Mouse (Mus musculus) forebrain, embryonic 11.5 days (tissue): Measurements from ENCODE around the gene Tle3. TPM values are rescaled to one million over a fixed set of nuclear protein-coding genes. Genes with fewer than 3 reads are reported as not detected.

Experiments
- ATAC-seq: fragments of 200-750 bp; cut with Nextera tagmentation; replicated peaks from 2 replicates; pipeline ENCODE4 v1.8.0; 2017; ENCODE audit warnings: moderate TSS enrichment; ENCODE audit not compliant: low FRiP score
- DNase-seq: peaks from one replicate; pipeline ENCODE4 v3.0.0-alpha.2; 2017; ENCODE audit warnings: low spot score
- H3K27ac ChIP-seq: fragments of 300-500 bp; sonication (generic); 2 replicates; pipeline ENCODE4 v1.5.1; 2014; ENCODE audit warnings: low read depth, low read length
- H3K27me3 ChIP-seq: fragments of 300-500 bp; sonication (generic); 2 replicates; pipeline ENCODE4 v1.6.1; 2014; ENCODE audit warnings: mild to moderate bottlenecking, low read length, mixed read lengths; ENCODE audit not compliant: control insufficient read depth, insufficient read depth
- H3K36me3 ChIP-seq: fragments of 300-500 bp; sonication (generic); 2 replicates; pipeline ENCODE4 v1.6.1; 2014; ENCODE audit warnings: mild to moderate bottlenecking, low read length, moderate library complexity, mixed read lengths; ENCODE audit not compliant: control insufficient read depth, insufficient read depth
- H3K4me1 ChIP-seq: fragments of 300-500 bp; sonication (generic); replicated peaks from 2 replicates; pipeline ENCODE4 v1.6.1; 2014; ENCODE audit warnings: low read length, mixed read lengths; ENCODE audit not compliant: control insufficient read depth, insufficient read depth
- H3K4me2 ChIP-seq: fragments of 300-500 bp; sonication (generic); 2 replicates; pipeline ENCODE4 v1.6.1; 2014; ENCODE audit warnings: low read depth, mild to moderate bottlenecking, low read length, moderate library complexity, mixed read lengths; ENCODE audit not compliant: severe bottlenecking
- H3K4me3 ChIP-seq: fragments of 300-500 bp; sonication (generic); 2 replicates; pipeline ENCODE4 v1.5.1; 2014; ENCODE audit warnings: low read depth, low read length
- H3K9ac ChIP-seq: fragments of 300-500 bp; sonication (generic); 2 replicates; pipeline ENCODE4 v1.6.1; 2014; ENCODE audit warnings: low read length
- H3K9me3 ChIP-seq: fragments of 300-500 bp; sonication (generic); 2 replicates; pipeline ENCODE4 v1.6.1; 2016; ENCODE audit warnings: low read length, mixed read lengths; ENCODE audit not compliant: control insufficient read depth
- WGBS: fragments of 180-500 bp; shearing (Covaris S2); extraction: QIAGEN DNeasy Blood & Tissue Kit; methylation state at CpG from one replicate; pipeline ENCODE4 v1.1.7; 2014; 5-methylcytosine and 5-hydroxymethylcytosine counted together
- polyA plus RNA-seq: library from polyadenylated mRNA; unstranded; fragments of >200 nt; fragmentation: Nextera tagmentation; extraction: Ambion mirVana; gene quantifications from 2 replicates; pipeline ENCODE4 v1.2.1, GENCODE M21; 2014

Gene Tle3
- polyA plus RNA-seq, 1 experiment from 2014 or later, result 58.2 TPM

- H3K9me3 ChIP-seq, result no peaks in the 10 kb centered on the region
- no peak overlapping the region for H3K27ac ChIP-seq
- no peaks in the 10 kb centered on the region; the same call in 1 of the 2 replicates for H3K27me3 ChIP-seq
- 88% methylated on average over 9 of the region's 9 CpGs for WGBS
- H3K9ac ChIP-seq, result no peak overlapping the region
- ATAC-seq (no peak), DNase-seq (no peak)
- no peak overlapping the region for H3K4me3 ChIP-seq
- no peaks in the 10 kb centered on the region for H3K36me3 ChIP-seq
- peaks cover 8% of the 10 kb centered on the region; the same call in 1 of the 2 replicates for H3K4me1 ChIP-seq
- H3K4me2 ChIP-seq, result no peak overlapping the region
These were observed 41.4 kb upstream of the Tle3 start for GRCm38 (mm10) chr9:61330747-61331146.

- 92% methylated on average over 7 of the region's 7 CpGs for WGBS
- Histone ChIP-seq H3K9ac (no peak overlapping the region), H3K36me3 (no peaks in the 10 kb centered on the region), H3K4me1 (peaks cover 4% of the 10 kb centered on the region; the same call in 1 of the 2 replicates), H3K4me3 (no peak overlapping the region), H3K27me3 (no peaks in the 10 kb centered on the region), H3K4me2 (no peak overlapping the region), H3K9me3 (no peaks in the 10 kb centered on the region), H3K27ac (no peak overlapping the region)
- ATAC-seq (no peak), DNase-seq (no peak)
These were observed 39.8 kb upstream of the Tle3 start for GRCm38 (mm10) chr9:61332226-61332936.

- H3K4me1 ChIP-seq, result peaks cover 5% of the 10 kb centered on the region; the same call in 1 of the 2 replicates
These were observed 36.0 kb upstream of the Tle3 start for GRCm38 (mm10) chr9:61336179-61336578.

GRCm38 (mm10) chr9:61336591-61337587, 35.3 kb upstream of the Tle3 start:
- H3K27me3 ChIP-seq, result peaks cover 8% of the 10 kb centered on the region; the same call in 1 of the 2 replicates
- whole genome bisulfite sequencing, result 43% methylated on average over 17 of the region's 17 CpGs
- no peak overlapping the region for H3K9ac ChIP-seq
- peaks cover 5% of the 10 kb centered on the region; the same call in 1 of the 2 replicates for H3K4me1 ChIP-seq
- H3K4me2 ChIP-seq, result no peak overlapping the region
- ATAC-seq (no peak), DNase-seq (no peak)
- H3K36me3 ChIP-seq, result no peaks in the 10 kb centered on the region
- H3K4me3 ChIP-seq, result no peak overlapping the region
- no peaks in the 10 kb centered on the region for H3K9me3 ChIP-seq
- H3K27ac ChIP-seq, result no peak overlapping the region

More at GRCm38 (mm10) chr9:61336179-61336578, 36.0 kb upstream of the Tle3 start:
- no peak for ATAC-seq
- Histone ChIP-seq H3K27ac (no peak overlapping the region), H3K36me3 (no peaks in the 10 kb centered on the region), H3K9ac (no peak overlapping the region), H3K4me3 (no peak overlapping the region), H3K9me3 (no peaks in the 10 kb centered on the region), H3K27me3 (peaks cover 8% of the 10 kb centered on the region; the same call in 1 of the 2 replicates), H3K4me2 (no peak overlapping the region)
- DNase-seq, result no peak

DNA sequence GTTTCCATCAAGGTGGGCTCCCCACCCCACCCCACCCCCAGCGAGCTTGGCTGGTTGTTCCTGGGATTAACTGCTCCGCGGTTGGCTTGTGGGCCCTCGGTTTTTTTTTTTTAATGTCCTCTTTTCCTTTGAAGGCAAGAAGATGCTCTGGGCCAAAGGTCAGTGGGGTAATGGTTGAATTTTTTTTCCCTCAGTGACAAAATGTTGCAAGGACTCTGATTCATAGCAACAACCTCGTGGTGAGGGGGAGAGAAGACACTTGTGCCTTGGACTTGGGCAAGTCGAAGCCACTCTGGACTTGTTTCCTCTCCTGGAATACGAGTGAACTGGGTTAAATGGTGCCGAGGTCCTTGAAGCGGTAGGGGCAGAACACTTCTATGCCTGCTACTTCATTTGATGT, 34.5 kb upstream of the Tle3 start:
- no peak overlapping the region for H3K9ac ChIP-seq
- H3K9me3 ChIP-seq, result no peaks in the 10 kb centered on the region
- no peak for ATAC-seq
- H3K27ac ChIP-seq, result no peak overlapping the region
- 26% methylated on average over 9 of the region's 9 CpGs for WGBS
- H3K36me3 ChIP-seq, result no peaks in the 10 kb centered on the region
- no peak overlapping the region for H3K4me2 ChIP-seq
- no peak for DNase-seq
- H3K4me3 ChIP-seq, result no peak overlapping the region
- peaks cover 8% of the 10 kb centered on the region; the same call in 1 of the 2 replicates for H3K27me3 ChIP-seq
- H3K4me1 ChIP-seq, result peaks cover 5% of the 10 kb centered on the region; the same call in 1 of the 2 replicates

DNA sequence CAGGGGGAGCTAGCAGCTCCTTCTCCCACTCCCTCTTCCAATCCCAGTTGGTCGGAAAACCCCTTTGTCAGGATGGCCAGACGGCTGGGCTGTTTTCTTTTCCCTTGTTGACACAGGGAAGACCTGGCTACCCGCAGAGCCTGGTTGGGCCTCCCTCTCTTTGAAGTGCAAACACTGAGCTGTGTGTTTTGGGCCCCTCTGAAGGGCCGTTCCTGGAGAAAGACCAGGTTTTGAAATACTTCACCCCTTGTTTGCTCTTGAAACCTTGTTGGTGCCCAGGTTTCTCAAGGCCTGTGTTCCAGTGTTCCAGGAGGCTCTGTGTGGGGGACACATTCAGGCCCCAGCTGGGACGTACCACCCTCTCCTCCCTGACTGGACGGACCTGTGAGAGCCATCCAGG, 32.9 kb upstream of the Tle3 start:
- no peak overlapping the region for H3K27ac ChIP-seq
- peaks cover 5% of the 10 kb centered on the region; the same call in 1 of the 2 replicates for H3K4me1 ChIP-seq
- DNase-seq (no peak), ATAC-seq (no peak)
- no peak overlapping the region for H3K9ac ChIP-seq
- H3K9me3 ChIP-seq, result no peaks in the 10 kb centered on the region
- 18% methylated on average over 6 of the region's 6 CpGs for WGBS
- H3K36me3 ChIP-seq, result no peaks in the 10 kb centered on the region
- H3K4me3 ChIP-seq, result no peak overlapping the region
- peaks cover 8% of the 10 kb centered on the region; the same call in 1 of the 2 replicates for H3K27me3 ChIP-seq
- no peak overlapping the region for H3K4me2 ChIP-seq

DNA sequence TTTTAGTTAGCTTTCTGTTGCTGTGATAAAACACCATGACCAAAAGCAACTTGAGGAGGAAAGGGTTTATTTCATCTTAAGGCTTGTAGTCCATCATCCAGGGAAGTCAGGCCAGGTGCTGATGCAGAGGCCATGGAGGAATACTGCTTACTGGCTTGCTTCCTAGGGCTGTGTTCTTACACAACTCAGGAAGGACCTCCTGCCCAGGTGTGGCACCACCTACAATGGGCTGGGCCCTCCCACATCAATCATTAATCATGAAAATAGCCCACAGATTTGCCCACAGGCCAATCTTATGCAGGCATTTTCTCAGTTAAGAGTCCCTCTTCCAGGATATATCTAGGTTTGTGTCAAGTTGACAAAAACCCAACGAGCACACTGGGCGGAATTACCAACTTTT, 31.8 kb upstream of the Tle3 start:
- Histone ChIP-seq H3K9ac (no peak overlapping the region), H3K27me3 (peaks cover 8% of the 10 kb centered on the region; the same call in 1 of the 2 replicates), H3K4me3 (no peak overlapping the region), H3K9me3 (no peaks in the 10 kb centered on the region), H3K4me2 (no peak overlapping the region), H3K4me1 (peaks cover 5% of the 10 kb centered on the region; the same call in 1 of the 2 replicates), H3K36me3 (no peaks in the 10 kb centered on the region), H3K27ac (no peak overlapping the region)
- ATAC-seq, result no peak
- WGBS, result 94% methylated on average over 2 of the region's 2 CpGs
- DNase-seq, result no peak

DNA sequence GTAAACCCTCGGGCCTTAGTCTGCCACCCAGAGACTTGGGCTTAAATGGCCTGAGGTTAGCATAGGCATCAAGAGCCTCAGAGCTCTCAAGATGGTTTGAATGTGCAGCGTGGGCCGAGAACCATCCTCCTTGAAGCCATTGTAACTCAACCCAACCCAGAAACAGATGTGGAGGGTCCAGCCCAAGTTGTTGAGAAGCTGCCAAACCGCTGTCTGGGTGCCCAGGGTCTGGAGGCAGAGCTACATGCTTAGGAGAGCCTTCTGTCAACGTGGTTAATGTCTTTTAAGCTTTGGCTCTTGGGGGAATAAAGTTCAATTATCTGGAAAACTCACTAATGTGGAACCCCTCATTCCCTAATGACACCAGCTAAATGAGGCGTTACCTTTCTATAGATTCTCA, 29.9 kb upstream of the Tle3 start:
- peaks cover 8% of the 10 kb centered on the region for H3K27me3 ChIP-seq
- H3K4me3 ChIP-seq, result no peak overlapping the region
- H3K27ac ChIP-seq, result no peak overlapping the region
- ATAC-seq (no peak), DNase-seq (no peak)
- no peaks in the 10 kb centered on the region for H3K9me3 ChIP-seq
- no peak overlapping the region for H3K9ac ChIP-seq
- 70% methylated on average over 6 of the region's 6 CpGs for WGBS
- H3K4me2 ChIP-seq, result no peak overlapping the region
- no peaks in the 10 kb centered on the region for H3K36me3 ChIP-seq
- H3K4me1 ChIP-seq, result peaks cover 2% of the 10 kb centered on the region; the same call in 1 of the 2 replicates
